Comparison of ENCODE assay signal across 10 mouse cellular contexts in genomic region chr19:4990716-4991115, GRCm38 (mm10). TPM values are rescaled to one million over a fixed set of nuclear protein-coding genes. Genes with fewer than 3 reads are reported as not detected.
DNase-seq lines count a peak whose midpoint lies in the region; ATAC-seq lines count a peak whose summit lies in the region.
"Had no signal": no experiment of that assay in that cellular context is flagged by ENCODE, and none has a peak within 500 bp of the region (broad histone marks: within the 10 kb centered on the region; RNA-seq: fewer than 3 reads in every experiment).

No protein-coding gene starts in this region.

- no peak overlapping the region; the same call in 1 of the 2 replicates for H3K4me3 ChIP-seq in heart, embryonic 15.5 days
- H3K4me3 ChIP-seq in hindbrain, embryonic 14.5 days (replicated peaks; ENCODE audit: low read length): peak overlapping the region; percentile 50
- H3K4me3 ChIP-seq in neural tube, embryonic 14.5 days (ENCODE audit: low read depth, low read length): peak overlapping the region; percentile 46
- H3K4me3 ChIP-seq: limb, embryonic 13.5 days had no signal

- no peak for DNase-seq in heart, postnatal 4 days
- DNase-seq in cerebellum, postnatal 14 days: peak; percentile 44 to 53
- DNase-seq in hindbrain, embryonic 14.5 days (ENCODE audit: low spot score): no peak
- no peak for DNase-seq in ovary, postnatal 36 days (ENCODE audit: low spot score)
- DNase-seq in natural killer cell, adult 2 months (ENCODE audit: low spot score in 2 of 2): no peak
- no peak for DNase-seq in urinary bladder, postnatal 4 days (ENCODE audit: low spot score in 2 of 2)
- DNase-seq: heart, postnatal 10 days had no signal

- no peak for ATAC-seq in heart, embryonic 15.5 days (replicated peaks; ENCODE audit: insufficient number of reproducible peaks, insufficient read depth, low FRiP score, low read depth)
- no peak for ATAC-seq in hindbrain, embryonic 14.5 days (ENCODE audit: low FRiP score)
- ATAC-seq in neural tube, embryonic 14.5 days (ENCODE audit: low read depth): no peak; the same call in 1 of the 2 replicates

- H3K9me3 ChIP-seq in heart, embryonic 15.5 days (replicated peaks): no peaks in the 10 kb centered on the region
- H3K9me3 ChIP-seq in hindbrain, embryonic 14.5 days (ENCODE audit: control insufficient read depth, low read length): no peaks in the 10 kb centered on the region
- H3K9me3 ChIP-seq in neural tube, embryonic 14.5 days (ENCODE audit: control insufficient read depth, low read length): no peaks in the 10 kb centered on the region
- H3K9me3 ChIP-seq: limb, embryonic 13.5 days had no signal

- H3K27ac ChIP-seq in heart, embryonic 15.5 days: no peak overlapping the region
- no peak overlapping the region; the same call in 1 of the 2 replicates for H3K27ac ChIP-seq in hindbrain, embryonic 14.5 days
- H3K27ac ChIP-seq in neural tube, embryonic 14.5 days (ENCODE audit: low read depth, low read length): no peak overlapping the region
- H3K27ac ChIP-seq: limb, embryonic 13.5 days had no signal

- no peak overlapping the region for H3K9ac ChIP-seq in heart, embryonic 15.5 days
- H3K9ac ChIP-seq in hindbrain, embryonic 14.5 days: peak overlapping the region; percentile 71; the same call in 1 of the 2 replicates
- 0 out of 2 replicates have a peak overlapping the region, but pooled peaks have one; percentile 34 for H3K9ac ChIP-seq in neural tube, embryonic 14.5 days (replicated peaks; ENCODE audit: low read depth, low read length)
- H3K9ac ChIP-seq: limb, embryonic 13.5 days had no signal

- no peaks in the 10 kb centered on the region for H3K36me3 ChIP-seq in heart, embryonic 15.5 days
- peaks cover 9% of the 10 kb centered on the region; the same call in 1 of the 2 replicates for H3K36me3 ChIP-seq in hindbrain, embryonic 14.5 days (replicated peaks; ENCODE audit: control insufficient read depth, insufficient read depth)
- H3K36me3 ChIP-seq in neural tube, embryonic 14.5 days (ENCODE audit: control insufficient read depth, insufficient read depth, low read length): no peaks in the 10 kb centered on the region
- H3K36me3 ChIP-seq: limb, embryonic 13.5 days had no signal

- H3K27me3 ChIP-seq in heart, embryonic 15.5 days: peaks cover 30% of the 10 kb centered on the region
- H3K27me3 ChIP-seq in hindbrain, embryonic 14.5 days (ENCODE audit: control insufficient read depth, insufficient read depth, low read length): peaks cover 59% of the 10 kb centered on the region
- H3K27me3 ChIP-seq in neural tube, embryonic 14.5 days (ENCODE audit: control insufficient read depth, insufficient read depth, low read length): peaks cover 29% of the 10 kb centered on the region

- peaks cover 36% of the 10 kb centered on the region for H3K4me1 ChIP-seq in heart, embryonic 15.5 days (replicated peaks)
- peaks cover 34% of the 10 kb centered on the region for H3K4me1 ChIP-seq in hindbrain, embryonic 14.5 days (replicated peaks; ENCODE audit: control insufficient read depth, insufficient read depth, low read length)
- peaks cover 17% of the 10 kb centered on the region for H3K4me1 ChIP-seq in neural tube, embryonic 14.5 days (ENCODE audit: control insufficient read depth, insufficient read depth, low read length)
- H3K4me1 ChIP-seq: limb, embryonic 13.5 days had no signal

- WGBS in heart, embryonic 15.5 days: 1% methylated on average over 21 of the region's 22 CpGs
- 2% methylated on average over 20 of the region's 22 CpGs for WGBS in hindbrain, embryonic 14.5 days
- under 1% methylated on average over 21 of the region's 22 CpGs for WGBS in neural tube, embryonic 14.5 days

- H3K4me2 ChIP-seq in heart, embryonic 15.5 days: peak overlapping the region; percentile 52
- H3K4me2 ChIP-seq in hindbrain, embryonic 14.5 days (replicated peaks): peak overlapping the region; percentile 83
- H3K4me2 ChIP-seq in neural tube, embryonic 14.5 days (ENCODE audit: low read depth, low read length): peak overlapping the region; percentile 71
- H3K4me2 ChIP-seq: limb, embryonic 13.5 days had no signal

RNA-seq across cellular contexts. Expression of gene Npas4, which starts 0.6 kb away (rescaled TPM):
- polyA plus RNA-seq in heart, embryonic 15.5 days (2015; fragmentation: Nextera tagmentation; extraction: Ambion mirVana): 0.10 and 0.23 TPM in 2 replicates
- total RNA-seq in heart, postnatal 4 days (2021): under 1 TPM; 0.57 to 0.68 TPM
- 0.23 and 0.31 TPM in 2 replicates for polyA plus RNA-seq in hindbrain, embryonic 14.5 days (2014; fragmentation: Nextera tagmentation; extraction: Ambion mirVana)
- 0.35 and 0.48 TPM in 2 replicates for polyA plus RNA-seq in neural tube, embryonic 14.5 days (2014; fragmentation: Nextera tagmentation; extraction: Ambion mirVana)
- polyA plus RNA-seq: limb, embryonic 13.5 days had no signal

RNA-seq across cellular contexts. Expression of gene Mrpl11, which starts 28.8 kb away (rescaled TPM):
- polyA plus RNA-seq in heart, embryonic 15.5 days (2015; fragmentation: Nextera tagmentation; extraction: Ambion mirVana): 82.6 and 97.3 TPM in 2 replicates
- total RNA-seq in heart, postnatal 4 days (2021): 10 to 100 TPM; 60.9 to 63.8 TPM
- 119 TPM in 2 replicates for polyA plus RNA-seq in hindbrain, embryonic 14.5 days (2014; fragmentation: Nextera tagmentation; extraction: Ambion mirVana)
- polyA plus RNA-seq in neural tube, embryonic 14.5 days (2014; fragmentation: Nextera tagmentation; extraction: Ambion mirVana): 111 and 119 TPM in 2 replicates

RNA-seq across cellular contexts. Expression of gene Slc29a2, which starts 32.9 kb away (rescaled TPM):
- 8.8 and 11.1 TPM in 2 replicates for polyA plus RNA-seq in heart, embryonic 15.5 days (2015; fragmentation: Nextera tagmentation; extraction: Ambion mirVana)
- total RNA-seq in heart, postnatal 4 days (2021): 10 to 100 TPM; 20.0 to 20.8 TPM
- polyA plus RNA-seq in hindbrain, embryonic 14.5 days (2014; fragmentation: Nextera tagmentation; extraction: Ambion mirVana): 9.9 and 10.7 TPM in 2 replicates
- 11.5 and 12.2 TPM in 2 replicates for polyA plus RNA-seq in neural tube, embryonic 14.5 days (2014; fragmentation: Nextera tagmentation; extraction: Ambion mirVana)

RNA-seq across cellular contexts. Expression of gene Peli3, which starts 47.8 kb away (rescaled TPM):
- 0.38 and 0.52 TPM in 2 replicates for polyA plus RNA-seq in heart, embryonic 15.5 days (2015; fragmentation: Nextera tagmentation; extraction: Ambion mirVana)
- total RNA-seq in heart, postnatal 4 days (2021): 1 to 10 TPM in 1 of 2 experiments, under 1 TPM in 1; 0.71 to 1.2 TPM
- polyA plus RNA-seq in hindbrain, embryonic 14.5 days (2014; fragmentation: Nextera tagmentation; extraction: Ambion mirVana): 9.5 and 11.6 TPM in 2 replicates
- 10.4 and 16.5 TPM in 2 replicates for polyA plus RNA-seq in neural tube, embryonic 14.5 days (2014; fragmentation: Nextera tagmentation; extraction: Ambion mirVana)

RNA-seq across cellular contexts. Expression of gene B4gat1, which starts 47.9 kb away (rescaled TPM):
- 43.1 and 43.6 TPM in 2 replicates for polyA plus RNA-seq in heart, embryonic 15.5 days (2015; fragmentation: Nextera tagmentation; extraction: Ambion mirVana)
- total RNA-seq in heart, postnatal 4 days (2021): 10 to 100 TPM; 33.0 to 36.8 TPM
- polyA plus RNA-seq in hindbrain, embryonic 14.5 days (2014; fragmentation: Nextera tagmentation; extraction: Ambion mirVana): 93.7 and 101 TPM in 2 replicates
- 92.5 and 108 TPM in 2 replicates for polyA plus RNA-seq in neural tube, embryonic 14.5 days (2014; fragmentation: Nextera tagmentation; extraction: Ambion mirVana)

Comparison
In these comparisons a context has a peak if more than half of its experiments do, and no peak if none do; other contexts are left out.
1. DNase-seq: peak in cerebellum, postnatal 14 days (2 of 2); none in heart, postnatal 4 days (single experiment), hindbrain, embryonic 14.5 days (single experiment), ovary, postnatal 36 days (single experiment), natural killer cell, adult 2 months (0 of 2) and urinary bladder, postnatal 4 days (0 of 2).
2. Peak in every context shown above with its lines, with median percentiles within 50 percentile points of each other: H3K4me2 ChIP-seq.